Mouse (Mus musculus) heart, adult 2 months (tissue): ENCODE data around the gene Gm525.

Experiments
- CTCF ChIP-seq: fragments of 200-600 bp; IDR thresholded peaks from 2 replicates; pipeline ENCODE4 v1.8.1; 2022; ENCODE audit warnings: antibody characterized with exemption, mild to moderate bottlenecking, moderate library complexity
- EP300 ChIP-seq: fragments of 200-500 bp; IDR thresholded peaks from 2 replicates; pipeline ENCODE4 v1.6.1; 2011; ENCODE audit warnings: low read depth, low read length, control low read depth; ENCODE audit not compliant: insufficient read depth
- POLR2A ChIP-seq: fragments of 200-500 bp; IDR thresholded peaks from 2 replicates; pipeline ENCODE4 v1.6.1; 2011; ENCODE audit warnings: mild to moderate bottlenecking, low read depth, low read length, control low read depth; ENCODE audit not compliant: insufficient read depth

GRCm38 (mm10) chr11:89030552-89030951, 43.1 kb upstream of the Gm525 start:
- TF ChIP-seq POLR2A, result no peak
- no peak for TF ChIP-seq EP300
- TF ChIP-seq CTCF, result no peak
